Comparison of ENCODE assay signal across 8 mouse cellular contexts in genomic region chr4:62583265-62584092, GRCm38 (mm10). TPM values are rescaled to one million over a fixed set of nuclear protein-coding genes. Genes with fewer than 3 reads are reported as not detected.
A peak's percentile ranks its signal among the peaks of the same experiment; 100 is the strongest.
DNase-seq lines count a peak whose midpoint lies in the region; ATAC-seq and TF ChIP-seq lines count a peak whose summit lies in the region.

No protein-coding gene starts in this region.

- peak overlapping the region; percentile 31; the same call in 1 of the 2 replicates for H3K9ac ChIP-seq in heart, embryonic 11.5 days (ENCODE audit: low read depth, low read length)
- H3K9ac ChIP-seq in kidney, embryonic 15.5 days = peak overlapping the region; percentile 56
- peak overlapping the region; percentile 11; the same call in 1 of the 2 replicates for H3K9ac ChIP-seq in liver, postnatal 0 days (replicated peaks)
- H3K9ac ChIP-seq in neural tube, embryonic 13.5 days = peak overlapping the region; percentile 72

- no peaks in the 10 kb centered on the region for H3K36me3 ChIP-seq in heart, embryonic 11.5 days (ENCODE audit: control insufficient read depth, insufficient read depth, low read length)
- no peaks in the 10 kb centered on the region for H3K36me3 ChIP-seq in kidney, embryonic 15.5 days
- no peaks in the 10 kb centered on the region for H3K36me3 ChIP-seq in liver, postnatal 0 days (replicated peaks; ENCODE audit: insufficient read depth, low read length)
- H3K36me3 ChIP-seq in neural tube, embryonic 13.5 days = no peaks in the 10 kb centered on the region

- H3K4me2 ChIP-seq in heart, embryonic 11.5 days = peak overlapping the region; percentile 82
- H3K4me2 ChIP-seq in kidney, embryonic 15.5 days = peak overlapping the region; percentile 93
- H3K4me2 ChIP-seq in liver, postnatal 0 days (ENCODE audit: low read depth, low read length) = peak overlapping the region; percentile 82
- H3K4me2 ChIP-seq in neural tube, embryonic 13.5 days = peak overlapping the region; percentile 95

- no peak for TF ChIP-seq CTCF in liver, postnatal 0 days (IDR thresholded peaks at IDR 0.05; ENCODE audit: low read depth)

- 5% methylated on average over 42 of the region's 42 CpGs for WGBS in heart, embryonic 11.5 days (ENCODE audit: insufficient replicate concordance)
- WGBS in kidney, embryonic 15.5 days = 3% methylated on average over 42 of the region's 42 CpGs
- WGBS in liver, postnatal 0 days (ENCODE audit: insufficient replicate concordance) = 3% methylated on average over 41 of the region's 42 CpGs
- WGBS in neural tube, embryonic 13.5 days = under 1% methylated on average over 41 of the region's 42 CpGs

- ATAC-seq in common myeloid progenitor, adult 5-6 weeks (replicated peaks; ENCODE audit: low read depth, poor library complexity, severe bottlenecking) = peak; percentile 71
- ATAC-seq in heart, embryonic 11.5 days (replicated peaks; ENCODE audit: insufficient number of reproducible peaks, low FRiP score, low TSS enrichment) = no peak
- peak; percentile 89 for ATAC-seq in kidney, embryonic 15.5 days (replicated peaks; ENCODE audit: low FRiP score)
- peak; percentile 64; the same call in 1 of the 2 replicates for ATAC-seq in liver, postnatal 0 days
- ATAC-seq in neural tube, embryonic 13.5 days (ENCODE audit: low read depth) = peak; percentile 83

- no peak overlapping the region for H3K27ac ChIP-seq in heart, embryonic 11.5 days (ENCODE audit: low read depth, low read length)
- H3K27ac ChIP-seq in kidney, embryonic 15.5 days = peak overlapping the region; percentile 93
- no peak overlapping the region for H3K27ac ChIP-seq in liver, postnatal 0 days (ENCODE audit: low read depth)
- peak overlapping the region; percentile 92 for H3K27ac ChIP-seq in neural tube, embryonic 13.5 days (replicated peaks)

- peak; percentile 29 to 32 for DNase-seq in urinary bladder, adult 18-20 months (ENCODE audit: low spot score in 2 of 2)
- no peak for DNase-seq in urinary bladder, postnatal 10 days (ENCODE audit: low spot score)
- DNase-seq in liver, postnatal 0 days = peak; percentile 44
- peak; percentile 70 for DNase-seq in thymus, postnatal 25 days

- TF ChIP-seq EP300 in liver, postnatal 0 days (IDR thresholded peaks at IDR 0.05; ENCODE audit: low read depth) = no peak

- H3K4me3 ChIP-seq in heart, embryonic 11.5 days (ENCODE audit: low read depth, low read length) = peak overlapping the region; percentile 46
- H3K4me3 ChIP-seq in kidney, embryonic 15.5 days (replicated peaks) = peak overlapping the region; percentile 56
- peak overlapping the region; percentile 47 for H3K4me3 ChIP-seq in liver, postnatal 0 days (ENCODE audit: low read depth, low read length)
- peak overlapping the region; percentile 48 for H3K4me3 ChIP-seq in neural tube, embryonic 13.5 days

- H3K9me3 ChIP-seq in heart, embryonic 11.5 days (replicated peaks; ENCODE audit: control insufficient read depth, low read length) = no peaks in the 10 kb centered on the region
- H3K9me3 ChIP-seq in kidney, embryonic 15.5 days (replicated peaks) = no peaks in the 10 kb centered on the region
- no peaks in the 10 kb centered on the region for H3K9me3 ChIP-seq in liver, postnatal 0 days (ENCODE audit: low read length)
- H3K9me3 ChIP-seq in neural tube, embryonic 13.5 days = no peaks in the 10 kb centered on the region

- peaks cover 15% of the 10 kb centered on the region for H3K4me1 ChIP-seq in heart, embryonic 11.5 days (ENCODE audit: control insufficient read depth, insufficient read depth, low read length)
- peaks cover 34% of the 10 kb centered on the region for H3K4me1 ChIP-seq in kidney, embryonic 15.5 days
- H3K4me1 ChIP-seq in liver, postnatal 0 days (ENCODE audit: insufficient read depth) = peaks cover 8% of the 10 kb centered on the region
- peaks cover 49% of the 10 kb centered on the region for H3K4me1 ChIP-seq in neural tube, embryonic 13.5 days (replicated peaks)

- peaks cover 81% of the 10 kb centered on the region for H3K27me3 ChIP-seq in heart, embryonic 11.5 days (ENCODE audit: control insufficient read depth, insufficient read depth, low read length)
- peaks cover 28% of the 10 kb centered on the region for H3K27me3 ChIP-seq in kidney, embryonic 15.5 days
- H3K27me3 ChIP-seq in liver, postnatal 0 days (ENCODE audit: insufficient read depth, low read length) = peaks cover 14% of the 10 kb centered on the region
- peaks cover 23% of the 10 kb centered on the region for H3K27me3 ChIP-seq in neural tube, embryonic 13.5 days

RNA-seq across cellular contexts. Expression of gene Rgs3, which starts 23.8 kb away (rescaled TPM):
- 6.2 and 8.2 TPM in 2 replicates for total RNA-seq in common myeloid progenitor, adult 5-6 weeks (2017)
- 49.8 and 54.3 TPM in 2 replicates for polyA plus RNA-seq in heart, embryonic 11.5 days (2014; fragmentation: Nextera tagmentation; extraction: Ambion mirVana)
- polyA plus RNA-seq in kidney, embryonic 15.5 days (2015; fragmentation: Nextera tagmentation; extraction: Ambion mirVana) = 53.7 and 56.9 TPM in 2 replicates
- polyA plus RNA-seq in liver, postnatal 0 days (2015; fragmentation: Nextera tagmentation; extraction: Ambion mirVana) = 6.6 and 6.7 TPM in 2 replicates
- polyA plus RNA-seq in neural tube, embryonic 13.5 days (2015; fragmentation: Nextera tagmentation; extraction: Ambion mirVana) = 71.4 and 79.0 TPM in 2 replicates

RNA-seq across cellular contexts. Expression of gene 4933430I17Rik, which starts 58.3 kb away (rescaled TPM):
- 0.41 TPM in 1 of 2 replicates, not detected in the other for total RNA-seq in common myeloid progenitor, adult 5-6 weeks (2017)
- 0.34 and 0.87 TPM in 2 replicates for polyA plus RNA-seq in heart, embryonic 11.5 days (2014; fragmentation: Nextera tagmentation; extraction: Ambion mirVana)
- polyA plus RNA-seq in kidney, embryonic 15.5 days (2015; fragmentation: Nextera tagmentation; extraction: Ambion mirVana) = 0.47 and 0.57 TPM in 2 replicates
- not detected in 2 replicates for polyA plus RNA-seq in liver, postnatal 0 days (2015; fragmentation: Nextera tagmentation; extraction: Ambion mirVana)
- 0.70 and 0.87 TPM in 2 replicates for polyA plus RNA-seq in neural tube, embryonic 13.5 days (2015; fragmentation: Nextera tagmentation; extraction: Ambion mirVana)

RNA-seq across cellular contexts. Expression of gene Pole3, which starts 58.6 kb away (rescaled TPM):
- 84.0 and 97.3 TPM in 2 replicates for total RNA-seq in common myeloid progenitor, adult 5-6 weeks (2017)
- polyA plus RNA-seq in heart, embryonic 11.5 days (2014; fragmentation: Nextera tagmentation; extraction: Ambion mirVana) = 59.4 and 64.1 TPM in 2 replicates
- 94.0 and 100 TPM in 2 replicates for polyA plus RNA-seq in kidney, embryonic 15.5 days (2015; fragmentation: Nextera tagmentation; extraction: Ambion mirVana)
- 26.4 and 29.2 TPM in 2 replicates for polyA plus RNA-seq in liver, postnatal 0 days (2015; fragmentation: Nextera tagmentation; extraction: Ambion mirVana)
- polyA plus RNA-seq in neural tube, embryonic 13.5 days (2015; fragmentation: Nextera tagmentation; extraction: Ambion mirVana) = 61.8 and 63.1 TPM in 2 replicates

Comparison
In these comparisons a context has a peak if more than half of its experiments do, and no peak if none do; other contexts are left out.
1. H3K27ac ChIP-seq: peak in kidney, embryonic 15.5 days (single experiment) and neural tube, embryonic 13.5 days (single experiment); none in heart, embryonic 11.5 days (single experiment) and liver, postnatal 0 days (single experiment).
2. H3K9ac ChIP-seq: peak in every context shown above with its lines; median percentile 72 in neural tube, embryonic 13.5 days; 56 in kidney, embryonic 15.5 days; 31 in heart, embryonic 11.5 days; 11 in liver, postnatal 0 days.
3. Peak in every context shown above with its lines, with median percentiles within 50 percentile points of each other: H3K4me2 ChIP-seq and H3K4me3 ChIP-seq.